Mouse (Mus musculus) R1 (cell line): ENCODE data around the gene Sez6.

ENCODE experiments used
- DNase-seq: peaks from one replicate; pipeline ENCODE4 v3.0.0-alpha.2; 2018; ENCODE audit warnings: low read depth, low spot score

Sez6 gene

DNA sequence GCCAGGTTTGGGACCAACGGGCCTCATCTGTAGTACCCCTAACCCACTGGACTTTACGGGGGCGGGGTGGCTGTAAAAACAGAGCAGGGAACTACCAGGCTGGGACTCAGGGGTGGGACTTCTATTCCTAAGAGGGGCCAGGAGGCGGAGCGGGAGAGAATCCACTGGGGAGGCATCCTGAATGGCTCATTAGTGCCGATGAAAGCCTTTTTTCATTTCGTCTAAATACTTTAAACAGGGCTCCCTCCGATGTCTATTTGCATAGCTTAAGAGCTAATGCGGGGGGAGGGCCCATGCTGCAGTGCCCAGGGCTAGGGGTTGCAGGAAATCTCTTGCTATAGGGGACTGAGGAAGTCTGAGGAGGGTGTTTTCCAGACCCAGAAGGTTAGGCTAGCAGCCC lies 17.3 kb downstream of the Sez6 start:
- DNase-seq: peak; percentile 94

DNA sequence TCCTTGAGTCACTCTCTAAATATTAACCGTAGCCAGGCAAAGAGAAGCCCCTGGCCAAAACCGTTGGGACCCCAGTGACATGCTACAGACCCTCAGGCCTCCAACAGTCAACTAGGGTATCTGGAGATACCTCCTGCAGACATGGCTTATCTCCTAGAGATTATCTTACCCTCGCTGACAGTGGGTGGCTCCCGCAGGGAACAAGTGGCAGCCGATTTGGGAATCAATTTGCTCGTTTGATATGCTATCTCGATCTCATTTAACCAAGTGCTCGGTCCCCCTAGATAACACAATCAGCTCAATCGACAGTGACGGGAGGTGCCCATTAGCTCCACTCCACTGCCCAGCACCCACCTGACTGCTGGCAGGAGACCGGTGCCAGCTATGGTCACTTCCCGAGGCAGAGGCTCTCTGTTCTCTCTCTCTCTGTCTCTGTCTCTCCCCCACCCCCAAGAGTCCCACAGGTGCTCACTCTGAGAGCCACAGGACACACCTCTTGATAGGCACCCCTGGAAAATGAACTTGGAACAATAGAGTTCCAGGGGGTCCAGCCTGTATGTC lies 19.6 kb downstream of the Sez6 start:
- no peak for DNase-seq

DNA sequence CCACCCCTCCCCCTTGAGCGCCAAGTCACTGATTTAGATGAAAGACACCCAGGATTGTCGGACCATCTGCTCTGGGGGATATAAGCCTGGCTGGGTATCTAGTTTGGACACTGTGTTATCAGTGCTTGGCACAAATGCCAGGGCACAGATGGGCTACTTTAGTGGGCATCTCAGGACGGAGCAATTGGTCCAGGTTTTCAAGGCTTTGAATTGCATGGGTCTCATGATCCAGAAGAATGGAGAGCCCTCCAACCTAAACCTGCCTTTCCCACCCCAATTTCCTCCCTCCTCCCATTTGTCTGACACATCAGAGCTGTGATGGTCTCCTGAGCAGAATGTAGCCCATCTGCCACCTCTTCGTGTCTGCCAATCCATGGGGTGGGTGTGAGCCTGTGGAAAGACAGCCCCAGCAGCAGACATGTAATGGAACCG lies 20.2 kb downstream of the Sez6 start:
- DNase-seq: no peak

DNA sequence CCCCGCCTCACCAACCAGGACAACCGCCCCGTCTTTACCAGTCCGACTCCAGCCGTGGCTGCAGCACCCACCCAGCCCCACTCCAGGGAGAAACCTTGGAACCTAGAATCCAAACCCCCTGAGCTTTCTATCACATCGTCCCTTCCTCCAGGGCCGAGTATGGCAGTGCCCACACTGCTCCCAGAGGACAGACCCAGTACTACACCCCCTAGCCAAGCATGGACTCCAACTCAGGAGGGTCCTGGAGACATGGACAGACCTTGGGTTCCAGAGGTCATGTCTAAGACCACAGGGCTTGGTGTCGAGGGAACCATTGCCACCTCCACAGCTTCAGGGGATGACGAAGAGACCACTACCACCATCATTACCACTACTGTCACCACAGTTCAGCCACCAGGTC lies 23.1 kb downstream of the Sez6 start:
- peak; percentile 67 for DNase-seq

DNA sequence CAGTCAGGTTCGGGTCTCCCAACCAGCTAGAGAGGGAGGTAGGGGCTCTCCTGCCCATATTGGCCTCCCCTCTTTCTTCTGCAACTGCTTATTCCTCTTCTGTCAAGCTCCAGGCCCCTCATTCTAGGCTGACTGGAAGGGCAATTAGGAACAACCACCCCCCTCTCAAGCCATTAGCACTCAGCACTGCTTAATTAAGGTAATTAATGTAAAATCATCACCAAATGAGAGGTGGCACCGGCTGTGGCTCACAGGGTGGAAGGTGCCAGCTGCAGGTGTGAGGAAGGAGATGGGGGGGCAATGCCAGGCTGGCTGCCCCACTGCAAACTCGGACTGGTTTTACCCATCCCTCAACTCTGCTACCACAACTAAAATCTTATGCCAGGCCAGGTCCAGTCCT lies 25.8 kb downstream of the Sez6 start:
- DNase-seq: no peak

DNA sequence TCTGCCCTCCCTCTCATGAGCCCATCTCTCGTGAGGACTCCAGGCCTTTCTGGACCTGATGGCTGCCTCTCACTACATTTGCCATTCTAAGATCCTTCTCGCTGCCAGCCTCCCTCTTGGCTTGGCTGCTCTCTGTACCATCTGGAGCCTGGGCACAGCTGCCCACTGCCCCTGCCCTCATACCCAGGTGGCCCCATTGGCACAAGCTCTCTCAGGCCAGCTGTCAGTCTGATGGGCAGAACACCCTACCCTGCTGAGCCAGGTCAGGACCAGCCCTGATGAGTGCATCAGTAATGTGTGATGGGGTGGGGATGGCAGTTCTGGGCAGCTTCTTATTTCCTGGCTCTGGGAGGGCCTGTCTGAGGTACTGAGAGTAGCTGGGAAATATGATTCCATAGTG lies 27.7 kb downstream of the Sez6 start:
- no peak for DNase-seq

DNA sequence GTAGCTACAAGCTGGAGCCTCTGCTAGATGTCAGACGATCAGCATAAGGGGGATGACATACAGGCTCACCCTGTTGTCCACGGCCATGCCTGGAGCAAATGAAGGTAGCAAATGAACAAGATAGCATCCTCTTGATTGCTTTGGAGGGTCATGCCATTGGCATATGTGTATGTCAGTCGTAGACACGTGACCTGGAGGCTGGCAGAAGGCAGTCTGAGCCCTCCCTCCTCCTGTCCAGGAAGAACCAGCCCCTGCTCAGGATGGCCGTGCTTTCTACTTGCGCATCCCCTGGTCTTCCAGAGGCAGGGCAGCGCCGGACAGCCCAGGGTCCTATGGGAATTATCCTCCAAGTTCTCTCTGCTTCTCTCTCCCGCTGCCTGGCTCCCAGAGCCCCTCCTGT lies 28.3 kb downstream of the Sez6 start:
- no peak for DNase-seq

DNA sequence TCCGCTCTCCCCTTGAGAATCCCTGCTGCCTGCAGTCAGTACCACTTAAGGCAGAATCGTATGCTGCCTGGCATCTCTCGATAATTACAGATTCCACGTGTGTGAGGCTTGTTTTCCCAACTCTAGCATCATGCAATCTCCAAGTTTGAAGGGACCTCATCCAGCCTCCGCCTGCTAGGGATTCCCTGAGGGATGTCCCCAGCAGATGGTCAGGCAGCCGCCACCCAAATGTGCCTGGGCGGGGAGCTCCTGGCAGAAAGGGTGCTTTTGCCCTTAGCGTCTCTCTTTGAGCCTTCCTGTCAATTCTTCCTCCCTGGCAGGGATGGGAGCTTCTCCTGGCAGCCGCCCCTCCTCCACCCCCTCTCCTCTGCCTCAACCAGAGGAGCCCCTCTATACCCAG lies 29.6 kb downstream of the Sez6 start:
- no peak for DNase-seq

DNA sequence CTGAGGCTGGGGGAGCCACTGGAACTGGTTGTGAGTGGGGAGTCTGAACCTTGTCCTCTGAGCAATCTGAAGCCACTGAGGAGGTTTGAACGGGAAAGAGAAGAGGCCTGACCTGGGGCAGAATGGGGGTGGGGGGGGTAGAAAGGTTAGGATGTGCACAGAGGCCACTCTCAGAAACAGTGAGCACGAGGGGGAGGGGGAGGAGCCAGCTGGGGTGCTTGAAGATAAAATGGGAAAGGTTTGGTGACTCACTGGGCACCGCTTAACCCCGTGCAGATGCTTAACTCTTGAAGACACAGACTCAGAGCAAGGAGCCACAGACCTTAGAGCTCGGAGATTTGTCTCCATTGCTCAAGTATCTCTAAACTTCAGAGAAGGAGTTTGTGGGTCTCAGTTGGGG lies 30.3 kb downstream of the Sez6 start:
- DNase-seq: no peak

DNA sequence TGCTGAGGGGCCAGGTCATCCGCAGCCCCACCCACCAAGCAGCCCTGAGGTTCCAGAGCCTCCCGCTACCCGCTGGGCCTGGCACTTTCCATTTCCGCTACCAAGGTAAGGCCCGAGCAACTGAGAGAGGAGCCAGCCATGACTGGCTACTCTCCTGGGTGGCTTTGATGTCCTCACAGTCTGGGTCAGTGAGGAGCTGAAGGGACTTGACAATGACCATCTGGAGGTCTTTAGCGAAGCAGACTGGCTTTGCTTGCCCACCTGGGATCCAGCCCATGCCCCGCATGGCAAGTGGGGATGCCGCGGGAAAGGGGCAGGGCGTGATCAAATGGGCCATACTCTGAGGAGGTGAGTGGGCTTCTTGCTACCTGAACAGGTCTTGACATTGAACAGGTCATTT lies 32.3 kb downstream of the Sez6 start:
- no peak for DNase-seq

DNA sequence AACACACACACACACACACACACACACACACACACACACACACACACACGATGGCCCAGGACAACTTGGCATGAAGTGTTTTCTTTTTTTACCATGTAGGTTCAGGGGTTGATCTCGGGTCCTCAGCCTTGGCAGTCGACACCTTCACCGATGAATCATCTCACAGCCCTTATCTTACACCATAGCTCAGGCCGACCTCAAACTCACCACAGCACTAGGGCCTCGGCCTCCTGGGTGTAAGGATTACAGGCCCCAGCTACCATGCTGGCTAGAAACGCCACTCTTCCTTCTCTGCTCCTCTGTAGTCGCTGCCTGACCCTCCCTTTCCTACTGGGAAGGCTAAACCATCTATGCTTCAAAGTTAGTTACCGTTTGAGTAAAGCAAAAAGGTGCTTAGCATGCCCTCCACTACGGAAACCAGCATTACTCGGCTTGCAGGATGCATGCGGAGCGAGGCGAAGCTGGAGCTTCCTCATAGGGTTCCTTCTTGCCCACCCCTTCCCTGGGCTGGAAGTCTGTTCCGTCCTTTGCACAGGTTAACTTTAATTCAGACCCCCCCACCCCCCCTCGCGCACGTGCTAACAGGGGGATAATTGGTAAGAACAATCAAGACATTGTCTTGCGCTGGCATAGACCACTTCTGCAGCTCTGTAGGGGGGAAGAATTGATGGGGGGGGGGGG lies 34.0 kb downstream of the Sez6 start:
- no peak for DNase-seq

DNA sequence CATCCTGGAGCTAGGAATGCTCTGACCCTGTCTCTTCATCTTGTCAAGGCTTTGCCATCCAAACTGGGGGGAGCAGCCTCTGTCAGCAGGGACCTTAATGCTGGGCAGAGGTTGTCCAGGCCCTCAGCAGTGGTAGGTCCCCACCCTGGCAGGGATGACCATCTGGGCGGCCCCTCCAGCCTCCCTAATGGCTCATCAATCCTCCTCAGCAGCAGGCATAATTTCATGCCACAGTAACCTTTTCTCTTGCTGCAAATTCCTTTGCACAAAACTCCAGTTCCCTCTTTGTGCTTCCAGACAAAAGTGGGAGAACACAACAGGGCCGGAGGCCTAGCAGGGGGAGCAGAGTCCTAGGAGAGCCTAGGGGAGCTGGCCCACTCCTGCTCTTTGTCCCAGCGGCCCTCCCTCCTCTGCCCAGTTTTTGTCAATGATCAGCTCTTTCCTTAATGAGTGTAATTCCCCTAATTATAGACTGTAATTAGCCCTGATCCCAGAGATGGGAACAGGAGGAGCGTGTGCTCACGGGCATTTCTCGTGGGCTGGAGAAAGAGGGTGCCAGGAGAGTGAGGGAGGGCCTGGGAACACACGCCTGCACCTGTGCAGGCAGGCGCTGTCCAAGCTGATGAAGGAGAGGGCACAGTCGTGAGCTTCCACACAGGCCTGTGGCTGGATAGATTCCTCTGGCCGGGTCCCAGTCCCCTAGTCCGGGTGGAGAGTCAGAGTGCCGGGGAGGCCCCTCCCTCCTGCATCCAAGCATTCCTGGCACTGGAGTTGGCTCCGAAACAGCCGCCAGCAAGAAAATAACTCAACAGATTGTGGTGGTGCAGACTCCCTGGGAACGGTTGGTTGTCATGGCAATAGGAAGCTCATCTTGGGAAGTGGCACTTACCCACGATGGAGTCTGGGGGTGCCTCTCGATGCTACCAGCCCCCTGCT lies 34.8 kb downstream of the Sez6 start:
- DNase-seq: peak; percentile 61

DNA sequence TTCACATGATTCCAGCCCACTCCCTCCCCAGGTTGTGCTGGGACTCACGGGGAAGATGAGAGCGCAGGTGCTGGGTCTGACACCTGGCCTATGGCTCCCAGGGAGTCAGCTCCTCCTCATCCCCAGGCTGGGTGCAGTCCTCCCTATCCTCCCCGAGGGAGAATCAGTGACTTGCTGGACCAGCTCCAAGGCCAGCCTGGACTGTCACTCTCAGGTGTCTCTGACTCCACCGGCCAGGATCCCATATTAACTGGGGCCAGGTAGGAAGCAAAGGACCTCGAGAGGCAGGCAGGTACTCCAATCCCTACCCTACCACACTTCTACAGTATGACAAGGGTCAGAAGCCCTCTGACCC lies 35.4 kb downstream of the Sez6 start:
- DNase-seq: no peak

DNA sequence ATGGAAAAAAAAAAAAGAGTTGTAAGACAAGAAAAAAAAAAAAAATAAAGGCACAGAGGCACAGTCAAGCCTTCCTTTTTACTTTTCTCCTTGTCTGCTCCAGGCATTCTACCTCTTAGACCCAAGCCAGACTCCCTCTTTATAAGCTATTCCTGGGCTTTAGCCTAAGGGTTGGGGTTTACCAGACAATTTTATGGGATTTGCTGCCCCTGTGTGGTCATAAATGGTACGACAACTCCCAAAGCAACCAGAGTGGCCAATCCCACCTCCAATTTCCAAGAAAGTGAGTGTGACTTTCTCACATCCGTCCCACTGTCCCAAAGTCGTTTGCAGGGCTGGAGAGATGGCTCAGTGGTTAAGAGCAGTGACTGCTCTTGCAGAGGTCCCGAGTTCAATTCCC lies 36.5 kb downstream of the Sez6 start:
- DNase-seq: peak; percentile 77

DNA sequence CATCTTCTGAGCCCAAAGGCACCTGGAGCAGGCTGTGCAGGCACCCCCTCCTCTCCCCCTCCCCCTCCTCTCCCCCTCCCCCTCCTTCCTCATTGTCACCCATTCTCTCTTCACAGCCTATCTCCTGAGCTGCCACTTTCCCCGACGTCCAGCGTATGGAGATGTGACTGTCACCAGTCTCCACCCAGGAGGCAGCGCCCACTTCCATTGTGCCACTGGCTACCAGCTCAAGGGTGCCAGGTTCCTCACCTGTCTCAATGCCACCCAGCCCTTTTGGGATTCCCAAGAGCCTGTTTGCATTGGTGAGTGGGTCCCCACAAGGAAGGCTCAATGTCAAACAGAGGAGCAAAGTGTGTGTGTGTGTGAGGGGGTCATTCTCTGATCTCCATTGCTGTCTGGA lies 38.2 kb downstream of the Sez6 start:
- DNase-seq: no peak

DNA sequence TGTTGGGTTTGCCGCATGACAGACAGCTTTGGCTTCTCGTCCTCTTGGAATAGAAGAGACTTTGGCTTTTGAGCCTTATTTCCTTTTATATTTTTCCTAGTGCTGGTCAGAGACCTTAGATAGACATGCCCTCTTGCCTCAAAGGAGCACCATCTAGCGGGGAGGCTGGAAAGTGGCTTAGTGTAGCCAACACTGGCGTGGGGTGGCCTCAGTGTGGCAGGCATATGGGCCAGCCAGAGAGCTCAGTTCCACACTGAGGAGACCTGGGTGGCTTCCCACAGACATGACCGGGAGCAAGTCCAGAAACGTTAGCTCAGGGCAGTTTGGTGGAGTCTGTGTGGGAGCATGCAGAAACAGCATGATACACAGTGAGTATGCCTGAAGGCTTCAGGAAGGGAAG lies 40.1 kb downstream of the Sez6 start:
- peak; percentile 42 for DNase-seq

DNA sequence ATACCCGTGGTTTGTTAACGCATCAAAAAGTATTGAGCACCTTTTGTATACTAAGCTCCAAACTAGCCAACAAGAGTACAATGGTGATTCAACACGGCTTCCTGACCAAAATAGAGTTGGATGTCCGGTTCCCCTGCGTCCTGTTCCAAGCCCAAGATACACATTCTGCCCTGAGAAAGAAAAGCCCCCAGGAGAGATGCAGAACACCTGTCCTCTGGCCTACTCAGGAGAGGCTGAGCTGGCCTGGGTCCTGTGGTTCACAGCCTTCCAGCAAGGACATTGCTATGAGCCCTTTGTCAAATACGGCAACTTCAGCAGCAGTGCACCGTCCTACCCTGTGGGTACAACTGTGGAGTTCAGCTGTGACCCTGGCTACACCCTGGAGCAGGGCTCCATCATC lies 42.9 kb downstream of the Sez6 start:
- no peak for DNase-seq

DNA sequence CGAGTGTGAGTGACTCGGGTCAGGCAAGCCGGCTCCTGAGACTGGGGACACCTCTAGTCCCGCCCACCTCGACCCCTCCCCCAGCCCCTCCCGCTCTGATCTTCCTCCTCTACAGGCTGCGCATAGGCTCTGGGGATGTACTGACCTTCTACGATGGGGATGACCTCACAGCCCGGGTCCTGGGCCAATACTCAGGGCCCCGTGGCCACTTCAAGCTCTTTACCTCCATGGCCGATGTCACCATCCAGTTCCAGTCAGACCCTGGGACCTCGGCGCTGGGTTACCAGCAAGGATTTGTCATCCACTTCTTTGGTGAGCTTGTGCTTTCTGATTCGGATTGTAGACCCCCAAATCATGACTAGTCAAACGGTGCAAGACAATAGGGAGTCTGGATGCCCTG lies 43.7 kb downstream of the Sez6 start:
- no peak for DNase-seq

DNA sequence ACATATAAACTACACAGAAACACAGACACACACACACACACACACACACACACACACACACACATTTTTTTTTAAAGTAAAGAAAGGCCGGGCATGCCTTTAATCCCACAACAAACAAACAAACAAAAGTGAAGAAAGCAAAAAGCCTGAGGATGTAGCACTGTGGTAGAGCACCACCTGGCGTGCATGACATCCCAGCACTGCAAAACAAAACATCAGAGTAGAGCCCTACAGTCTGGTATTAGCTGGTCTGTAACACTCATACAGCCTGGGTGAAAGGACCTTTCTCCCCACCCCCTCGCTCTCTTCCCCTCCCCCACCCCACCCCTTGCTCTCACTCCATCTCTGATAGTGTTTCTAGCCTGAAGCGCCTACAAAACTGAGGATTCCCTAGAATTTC lies 45.3 kb downstream of the Sez6 start:
- peak; percentile 42 for DNase-seq

DNA sequence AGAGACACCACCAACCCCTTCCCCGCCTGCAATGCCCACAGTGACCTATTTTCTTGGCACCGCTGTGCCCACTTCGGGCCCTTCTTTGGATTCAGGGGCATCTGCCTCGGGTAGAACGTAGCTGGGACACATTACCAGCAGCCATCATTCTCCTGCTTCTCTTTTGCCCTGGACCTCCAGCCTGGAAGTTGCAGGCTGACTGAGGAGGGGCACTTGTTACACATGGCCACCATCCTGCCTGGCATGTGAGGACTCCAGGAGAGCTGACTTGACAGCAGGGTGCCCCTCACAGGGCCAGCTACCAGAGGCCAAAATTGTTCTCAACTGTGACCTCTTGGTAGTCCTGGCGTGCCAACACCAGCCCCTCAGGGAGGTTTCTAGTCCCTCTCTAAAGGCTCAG lies 47.6 kb downstream of the Sez6 start:
- DNase-seq: no peak

DNA sequence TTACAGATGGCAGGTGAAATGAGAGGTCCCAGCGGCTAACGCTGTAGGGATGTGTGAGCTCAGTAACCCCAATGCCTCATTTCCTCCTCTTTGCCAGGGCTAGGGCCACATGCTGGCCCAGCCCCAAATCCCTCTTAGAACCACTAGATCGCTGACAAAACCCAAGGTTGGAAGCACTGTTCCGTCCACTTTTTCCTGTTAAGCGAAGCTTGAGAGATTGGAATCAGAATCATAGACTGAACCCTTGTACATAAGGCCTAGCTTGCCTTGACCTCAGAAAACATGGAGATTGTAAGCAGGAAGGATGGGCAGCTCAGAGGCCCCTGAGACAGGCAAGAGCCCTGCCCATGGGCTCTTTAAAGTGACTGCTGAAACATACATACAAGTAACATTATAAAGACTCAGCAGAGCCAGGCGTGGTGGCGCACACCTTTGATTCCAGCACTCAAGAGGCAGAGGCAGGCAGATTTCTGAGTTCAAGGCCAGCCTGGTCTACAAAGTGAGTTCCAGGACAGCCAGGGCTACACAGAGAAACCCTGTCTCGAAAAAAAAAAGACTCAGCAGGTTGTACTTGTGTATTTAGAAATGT lies 48.7 kb downstream of the Sez6 start:
- DNase-seq: no peak
